42 mouse cellular contexts compared by ENCODE assay signal in genomic region chr2:173587411-173587810, GRCm38 (mm10). TPM values are rescaled to one million over a fixed set of nuclear protein-coding genes. Genes with fewer than 3 reads are reported as not detected.
"Had no signal": no experiment of that assay in that cellular context is flagged by ENCODE, and none has a peak within 500 bp of the region (broad histone marks: within the 10 kb centered on the region; RNA-seq: fewer than 3 reads in every experiment).

No protein-coding gene starts in this region.

- H3K9ac ChIP-seq: heart, embryonic 12.5 days; heart, embryonic 15.5 days; hindbrain, embryonic 12.5 days; hindbrain, embryonic 13.5 days; hindbrain, embryonic 15.5 days; intestine, embryonic 15.5 days; kidney, embryonic 15.5 days had no signal

- H3K9me3 ChIP-seq: heart, embryonic 10.5 days; heart, embryonic 13.5 days; heart, embryonic 15.5 days; hindbrain, embryonic 10.5 days; hindbrain, embryonic 12.5 days; hindbrain, embryonic 13.5 days; hindbrain, embryonic 15.5 days; intestine, embryonic 15.5 days; kidney, embryonic 15.5 days had no signal

- H3K4me3 ChIP-seq: hindbrain, embryonic 13.5 days; layer of hippocampus, adult 2 months; left cerebral cortex, adult 2 months had no signal

- DNase-seq: layer of hippocampus, adult 9-11 months had no signal

- H3K4me1 ChIP-seq: heart, embryonic 12.5 days had no signal

- H3K36me3 ChIP-seq: heart, embryonic 15.5 days; hindbrain, embryonic 15.5 days had no signal

- H3K27ac ChIP-seq: heart, embryonic 10.5 days; heart, embryonic 13.5 days; heart, embryonic 15.5 days; hindbrain, embryonic 10.5 days; hindbrain, embryonic 13.5 days; hindbrain, postnatal 0 days; intestine, embryonic 15.5 days; kidney, embryonic 15.5 days; kidney, postnatal 0 days; layer of hippocampus, adult 2 months; left cerebral cortex, adult 2 months had no signal

- ATAC-seq: hindbrain, embryonic 16.5 days had no signal

RNA-seq across cellular contexts. Expression of gene Ankrd60, which starts 9.2 kb away (rescaled TPM):
- total RNA-seq: heart, postnatal 10 days; heart, postnatal 14 days; heart, postnatal 25 days; heart, postnatal 36 days; heart, postnatal 4 days; hematopoietic stem cell, adult 5-6 weeks; hindbrain, postnatal 0 days; layer of hippocampus, adult 18-20 months; layer of hippocampus, adult 2 months; layer of hippocampus, adult 8-10 months; layer of hippocampus, postnatal 10 days; layer of hippocampus, postnatal 14 days; layer of hippocampus, postnatal 25 days; layer of hippocampus, postnatal 36 days; left cerebral cortex, adult 18-20 months; left cerebral cortex, adult 2 months; left cerebral cortex, adult 8-10 months had no signal
- polyA plus RNA-seq: heart, embryonic 10.5 days; heart, embryonic 11.5 days; heart, embryonic 12.5 days; heart, embryonic 13.5 days; heart, embryonic 14.5 days; heart, embryonic 15.5 days; heart, embryonic 16.5 days; heart, postnatal 0 days; hindbrain, embryonic 10.5 days; hindbrain, embryonic 11.5 days; hindbrain, embryonic 12.5 days; hindbrain, embryonic 13.5 days; hindbrain, embryonic 15.5 days; hindbrain, embryonic 16.5 days; hindbrain, postnatal 0 days; inflammation-experienced regulatory T-cells, adult 6 months; intestine, embryonic 14.5 days; intestine, embryonic 15.5 days; intestine, embryonic 16.5 days; intestine, postnatal 0 days; kidney, embryonic 14.5 days; kidney, embryonic 15.5 days; kidney, embryonic 16.5 days; kidney, postnatal 0 days; large intestine, adult 2 months had no signal
